Mouse (Mus musculus): Measurements from ENCODE around the gene Glrx5. TPM values are rescaled to one million over a fixed set of nuclear protein-coding genes. Genes with fewer than 3 reads are reported as not detected.

Gene Glrx5
- total RNA-seq (2017): 8.0 and 9.1 TPM in 2 replicates

GRCm38 (mm10) chr12:105032147-105032831 is at the start of gene Glrx5:
Gene Glrx5, plus strand, starts transcription at chr12:105032688.
- peak; percentile 92 for ATAC-seq (ENCODE audit: extremely low read depth, insufficient number of reproducible peaks, low FRiP score, poor library complexity, severe bottlenecking)

GRCm38 (mm10) chr12:104983476-104983875 is 49.0 kb upstream of the Glrx5 start:
- no peak for ATAC-seq (ENCODE audit: extremely low read depth, insufficient number of reproducible peaks, low FRiP score, poor library complexity, severe bottlenecking)

GRCm38 (mm10) chr12:104985088-104985487 is 47.4 kb upstream of the Glrx5 start:
- ATAC-seq (ENCODE audit: extremely low read depth, insufficient number of reproducible peaks, low FRiP score, poor library complexity, severe bottlenecking): no peak

- no peak for ATAC-seq (ENCODE audit: extremely low read depth, insufficient number of reproducible peaks, low FRiP score, poor library complexity, severe bottlenecking)
These were observed 46.5 kb upstream of the Glrx5 start for GRCm38 (mm10) chr12:104986001-104986400.

GRCm38 (mm10) chr12:104986781-104987180 is 45.7 kb upstream of the Glrx5 start:
- no peak for ATAC-seq (ENCODE audit: extremely low read depth, insufficient number of reproducible peaks, low FRiP score, poor library complexity, severe bottlenecking)

GRCm38 (mm10) chr12:104987936-104988335 is 44.6 kb upstream of the Glrx5 start:
- ATAC-seq (ENCODE audit: extremely low read depth, insufficient number of reproducible peaks, low FRiP score, poor library complexity, severe bottlenecking): no peak

GRCm38 (mm10) chr12:104990741-104991454 is 41.6 kb upstream of the Glrx5 start:
- peak; percentile 92 for ATAC-seq (ENCODE audit: extremely low read depth, insufficient number of reproducible peaks, low FRiP score, poor library complexity, severe bottlenecking)

- no peak for ATAC-seq (ENCODE audit: extremely low read depth, insufficient number of reproducible peaks, low FRiP score, poor library complexity, severe bottlenecking)
These were observed 40.3 kb upstream of the Glrx5 start for GRCm38 (mm10) chr12:104992123-104992741.

- ATAC-seq (ENCODE audit: extremely low read depth, insufficient number of reproducible peaks, low FRiP score, poor library complexity, severe bottlenecking): no peak
These were observed 39.6 kb upstream of the Glrx5 start for GRCm38 (mm10) chr12:104992838-104993237.

- ATAC-seq (ENCODE audit: extremely low read depth, insufficient number of reproducible peaks, low FRiP score, poor library complexity, severe bottlenecking): no peak
These were observed 37.1 kb upstream of the Glrx5 start for GRCm38 (mm10) chr12:104995259-104995876.

- ATAC-seq (ENCODE audit: extremely low read depth, insufficient number of reproducible peaks, low FRiP score, poor library complexity, severe bottlenecking): no peak
These were observed 36.3 kb upstream of the Glrx5 start for GRCm38 (mm10) chr12:104996012-104996728.

GRCm38 (mm10) chr12:104997159-104997558 is 35.3 kb upstream of the Glrx5 start:
- no peak for ATAC-seq (ENCODE audit: extremely low read depth, insufficient number of reproducible peaks, low FRiP score, poor library complexity, severe bottlenecking)

GRCm38 (mm10) chr12:104997641-104998293 is 34.7 kb upstream of the Glrx5 start:
- ATAC-seq (ENCODE audit: extremely low read depth, insufficient number of reproducible peaks, low FRiP score, poor library complexity, severe bottlenecking): no peak; the same call in 1 of the 2 replicates

GRCm38 (mm10) chr12:104998541-104998940 is 33.9 kb upstream of the Glrx5 start:
- no peak for ATAC-seq (ENCODE audit: extremely low read depth, insufficient number of reproducible peaks, low FRiP score, poor library complexity, severe bottlenecking)

- no peak for ATAC-seq (ENCODE audit: extremely low read depth, insufficient number of reproducible peaks, low FRiP score, poor library complexity, severe bottlenecking)
These were observed 33.3 kb upstream of the Glrx5 start for GRCm38 (mm10) chr12:104999171-104999570.

- peak; percentile 35; the same call in 1 of the 2 replicates for ATAC-seq (ENCODE audit: extremely low read depth, insufficient number of reproducible peaks, low FRiP score, poor library complexity, severe bottlenecking)
These were observed 31.8 kb upstream of the Glrx5 start for GRCm38 (mm10) chr12:105000487-105001283.

GRCm38 (mm10) chr12:105001317-105001716 is 31.2 kb upstream of the Glrx5 start:
- no peak for ATAC-seq (ENCODE audit: extremely low read depth, insufficient number of reproducible peaks, low FRiP score, poor library complexity, severe bottlenecking)

Measured in neutrophil, adult 5-6 weeks (primary cell).